Mouse (Mus musculus) cerebellum, postnatal 36 days (tissue): ENCODE results near the gene Ms4a15.

ENCODE experiments used
- DNase-seq, 2 experiments: peaks; one replicate each; pipeline ENCODE4 v3.0.0; 2021 to 2022; ENCODE audit warnings: mixed read lengths in 2 of 2

Ms4a15 gene

GRCm38 (mm10) chr19:10993150-10993549 lies at the start of gene Ms4a15:
Ms4a15 (minus strand) TSS chr19:10993250.
- no peak for DNase-seq

- no peak for DNase-seq
Observed at GRCm38 (mm10) chr19:11037570-11037969, 44.5 kb upstream of the Ms4a15 start.

- no peak for DNase-seq
Observed at GRCm38 (mm10) chr19:11022382-11022781, 29.3 kb upstream of the Ms4a15 start.

- no peak for DNase-seq
Observed at GRCm38 (mm10) chr19:11017891-11018290, 24.8 kb upstream of the Ms4a15 start, which contains the start of gene Ms4a18. Ms4a18 (minus strand) TSS chr19:11018031.

- no peak for DNase-seq
Observed at GRCm38 (mm10) chr19:11017251-11017650, 24.2 kb upstream of the Ms4a15 start.

GRCm38 (mm10) chr19:11015998-11016397 lies 22.9 kb upstream of the Ms4a15 start:
- DNase-seq = no peak

- no peak for DNase-seq
Observed at GRCm38 (mm10) chr19:11015468-11015867, 22.4 kb upstream of the Ms4a15 start.

- DNase-seq = no peak
Observed at GRCm38 (mm10) chr19:10991911-10992310, 1.1 kb downstream of the Ms4a15 start.

- no peak for DNase-seq
Observed at GRCm38 (mm10) chr19:10990751-10991150, 2.3 kb downstream of the Ms4a15 start.

- DNase-seq = no peak
Observed at GRCm38 (mm10) chr19:10988563-10988962, 4.5 kb downstream of the Ms4a15 start.

- no peak for DNase-seq
Observed at GRCm38 (mm10) chr19:10985889-10986288, 7.2 kb downstream of the Ms4a15 start.

- DNase-seq = no peak
Observed at GRCm38 (mm10) chr19:10984551-10984950, 8.5 kb downstream of the Ms4a15 start.

GRCm38 (mm10) chr19:10983146-10983545 lies 9.9 kb downstream of the Ms4a15 start:
- peak; percentile 46 to 55 for DNase-seq

GRCm38 (mm10) chr19:10980210-10980609 lies 12.8 kb downstream of the Ms4a15 start:
- no peak for DNase-seq

- peak; percentile 76 to 80 for DNase-seq
Observed at GRCm38 (mm10) chr19:10979184-10980168, 13.6 kb downstream of the Ms4a15 start.

GRCm38 (mm10) chr19:10976318-10976717 lies 16.7 kb downstream of the Ms4a15 start:
- no peak for DNase-seq

- DNase-seq = no peak
Observed at GRCm38 (mm10) chr19:10975187-10975586, 17.9 kb downstream of the Ms4a15 start.

- DNase-seq = no peak
Observed at GRCm38 (mm10) chr19:10974238-10974865, 18.7 kb downstream of the Ms4a15 start, which contains the start of gene Ms4a10. Ms4a10 (minus strand) TSS chr19:10974670.

GRCm38 (mm10) chr19:10973187-10973586 lies 19.9 kb downstream of the Ms4a15 start:
- DNase-seq = no peak

- no peak for DNase-seq
Observed at GRCm38 (mm10) chr19:10972660-10973059, 20.4 kb downstream of the Ms4a15 start.

- DNase-seq = no peak
Observed at GRCm38 (mm10) chr19:10970457-10970856, 22.6 kb downstream of the Ms4a15 start.

- DNase-seq = no peak
Observed at GRCm38 (mm10) chr19:10968578-10968977, 24.5 kb downstream of the Ms4a15 start.

GRCm38 (mm10) chr19:10965721-10966120 lies 27.3 kb downstream of the Ms4a15 start:
- DNase-seq = no peak

GRCm38 (mm10) chr19:10959978-10960346 lies 33.1 kb downstream of the Ms4a15 start:
- DNase-seq = no peak
